13 mouse cellular contexts compared by ENCODE assay signal in genomic region chr1:86557872-86558271, GRCm38 (mm10). TPM values are rescaled to one million over a fixed set of nuclear protein-coding genes. Genes with fewer than 3 reads are reported as not detected.
DNase-seq lines count a peak whose midpoint lies in the region; ATAC-seq and TF ChIP-seq lines count a peak whose summit lies in the region.
"Had no signal": no experiment of that assay in that cellular context is flagged by ENCODE, and none has a peak within 500 bp of the region (broad histone marks: within the 10 kb centered on the region; RNA-seq: fewer than 3 reads in every experiment).

No protein-coding gene starts in this region.

- no peaks in the 10 kb centered on the region for H3K9me3 ChIP-seq in kidney, embryonic 16.5 days (ENCODE audit: low read length)
- no peaks in the 10 kb centered on the region for H3K9me3 ChIP-seq in liver, embryonic 15.5 days (replicated peaks)
- H3K9me3 ChIP-seq in midbrain, embryonic 16.5 days (replicated peaks; ENCODE audit: control insufficient read depth, low read length, poor library complexity, severe bottlenecking): no peaks in the 10 kb centered on the region
- no peaks in the 10 kb centered on the region for H3K9me3 ChIP-seq in limb, embryonic 10.5 days (replicated peaks)
- H3K9me3 ChIP-seq: embryonic facial prominence, embryonic 13.5 days had no signal

- H3K27me3 ChIP-seq in kidney, adult 2 months (replicated peaks; ENCODE audit: control insufficient read depth, insufficient read depth, low read length): no peaks in the 10 kb centered on the region
- no peaks in the 10 kb centered on the region for H3K27me3 ChIP-seq in kidney, embryonic 16.5 days (ENCODE audit: insufficient read depth, low read length)
- no peaks in the 10 kb centered on the region for H3K27me3 ChIP-seq in liver, embryonic 15.5 days
- H3K27me3 ChIP-seq in midbrain, embryonic 16.5 days (ENCODE audit: control insufficient read depth, insufficient read depth, low read depth, low read length): no peaks in the 10 kb centered on the region
- H3K27me3 ChIP-seq in limb, embryonic 10.5 days (ENCODE audit: low read depth, poor library complexity, severe bottlenecking): no peaks in the 10 kb centered on the region
- H3K27me3 ChIP-seq: embryonic facial prominence, embryonic 13.5 days had no signal

- no peaks in the 10 kb centered on the region for H3K36me3 ChIP-seq in kidney, adult 2 months (ENCODE audit: control insufficient read depth, insufficient read depth, low read length)
- H3K36me3 ChIP-seq in kidney, embryonic 16.5 days (ENCODE audit: insufficient read depth, low read length): peaks cover 1% of the 10 kb centered on the region; the same call in 1 of the 2 replicates
- H3K36me3 ChIP-seq in liver, embryonic 15.5 days (replicated peaks): peaks cover 8% of the 10 kb centered on the region; the same call in 1 of the 2 replicates
- no peaks in the 10 kb centered on the region; the same call in 1 of the 2 replicates for H3K36me3 ChIP-seq in midbrain, embryonic 16.5 days (ENCODE audit: control insufficient read depth, insufficient read depth, low read length)
- peaks cover 18% of the 10 kb centered on the region for H3K36me3 ChIP-seq in limb, embryonic 10.5 days

- no peak overlapping the region for H3K9ac ChIP-seq in kidney, embryonic 16.5 days (replicated peaks; ENCODE audit: low read length)
- H3K9ac ChIP-seq in liver, embryonic 15.5 days: no peak overlapping the region
- H3K9ac ChIP-seq in midbrain, embryonic 16.5 days (ENCODE audit: low read depth, low read length): no peak overlapping the region
- H3K9ac ChIP-seq: embryonic facial prominence, embryonic 13.5 days had no signal

- ATAC-seq in kidney, embryonic 16.5 days (ENCODE audit: low FRiP score, low TSS enrichment): no peak
- peak; percentile 68 for ATAC-seq in erythroid progenitor cell, adult 5-6 weeks (replicated peaks; ENCODE audit: low FRiP score, poor library complexity, severe bottlenecking)
- peak; percentile 71 for ATAC-seq in liver, embryonic 15.5 days (ENCODE audit: insufficient read depth)
- ATAC-seq in midbrain, embryonic 16.5 days: no peak

- 69% methylated on average over 7 of the region's 7 CpGs for WGBS in kidney, adult 2 months
- WGBS in kidney, embryonic 16.5 days: 63% methylated on average over 7 of the region's 7 CpGs
- 27% methylated on average over 7 of the region's 7 CpGs for WGBS in liver, embryonic 15.5 days (ENCODE audit: insufficient replicate concordance)
- 86% methylated on average over 7 of the region's 7 CpGs for WGBS in midbrain, embryonic 16.5 days
- WGBS in limb, embryonic 10.5 days: 69% methylated on average over 7 of the region's 7 CpGs

- no peak overlapping the region for H3K4me3 ChIP-seq in kidney, adult 2 months (ENCODE audit: insufficient read depth, low read depth, low read length)
- no peak overlapping the region for H3K4me3 ChIP-seq in kidney, embryonic 16.5 days (ENCODE audit: low read length)
- H3K4me3 ChIP-seq in liver, embryonic 15.5 days (replicated peaks): no peak overlapping the region
- no peak overlapping the region for H3K4me3 ChIP-seq in midbrain, embryonic 16.5 days (ENCODE audit: low read depth, low read length)
- no peak overlapping the region for H3K4me3 ChIP-seq in limb, embryonic 10.5 days
- H3K4me3 ChIP-seq: embryonic facial prominence, embryonic 13.5 days had no signal

- TF ChIP-seq CTCF in kidney, adult 2 months (conservative IDR thresholded peaks at IDR 0.05; ENCODE audit: insufficient read depth, insufficient read length, low read depth, low read length): no peak

- DNase-seq in kidney, adult 2 months: peak; percentile 32
- DNase-seq in MEL-GATA-1-ER (ENCODE audit: extremely low read depth, low read depth): peak; percentile 95
- no peak for DNase-seq in limb, embryonic 10.5 days (ENCODE audit: low spot score)
- DNase-seq in adrenal gland, adult 18-20 months (ENCODE audit: low spot score in 2 of 2): no peak
- DNase-seq: adrenal gland, postnatal 10 days; cerebellum, adult 18-20 months; retina, postnatal 1 day had no signal

- no peak for TF ChIP-seq POLR2A in kidney, adult 2 months (IDR thresholded peaks at IDR 0.05; ENCODE audit: low read depth, low read length)

- peaks cover 2% of the 10 kb centered on the region; the same call in 1 of the 2 replicates for H3K4me1 ChIP-seq in kidney, adult 2 months (ENCODE audit: control insufficient read depth, insufficient read depth, low read length)
- H3K4me1 ChIP-seq in kidney, embryonic 16.5 days (ENCODE audit: insufficient read depth, low read length): no peaks in the 10 kb centered on the region
- H3K4me1 ChIP-seq in liver, embryonic 15.5 days (replicated peaks): peaks cover 36% of the 10 kb centered on the region
- no peaks in the 10 kb centered on the region for H3K4me1 ChIP-seq in midbrain, embryonic 16.5 days (ENCODE audit: control insufficient read depth, insufficient read depth, low read length)
- no peaks in the 10 kb centered on the region for H3K4me1 ChIP-seq in limb, embryonic 10.5 days
- H3K4me1 ChIP-seq: embryonic facial prominence, embryonic 13.5 days had no signal

- H3K4me2 ChIP-seq in kidney, embryonic 16.5 days (replicated peaks; ENCODE audit: low read depth, low read length): no peak overlapping the region
- peak overlapping the region; percentile 10 for H3K4me2 ChIP-seq in liver, embryonic 15.5 days
- H3K4me2 ChIP-seq in midbrain, embryonic 16.5 days (ENCODE audit: low read length): no peak overlapping the region
- H3K4me2 ChIP-seq: embryonic facial prominence, embryonic 13.5 days had no signal

- peak overlapping the region; percentile 50; the same call in 1 of the 2 replicates for H3K27ac ChIP-seq in kidney, adult 2 months (ENCODE audit: insufficient read depth, low read depth, low read length)
- H3K27ac ChIP-seq in kidney, embryonic 16.5 days (ENCODE audit: low read length): no peak overlapping the region
- H3K27ac ChIP-seq in liver, embryonic 15.5 days (replicated peaks): peak overlapping the region; percentile 36; the same call in 1 of the 2 replicates
- H3K27ac ChIP-seq in midbrain, embryonic 16.5 days (ENCODE audit: low read length): no peak overlapping the region
- H3K27ac ChIP-seq in limb, embryonic 10.5 days: no peak overlapping the region
- H3K27ac ChIP-seq: embryonic facial prominence, embryonic 13.5 days; macrophage had no signal

RNA-seq across cellular contexts. Expression of gene Pde6d, which starts 24.6 kb away (rescaled TPM):
- polyA plus RNA-seq in kidney, adult 2 months (2012; rRNA removed): 20.2 and 24.9 TPM in 2 replicates
- polyA plus RNA-seq in kidney, embryonic 16.5 days (2015; fragmentation: Nextera tagmentation; extraction: Ambion mirVana): 50.9 and 52.8 TPM in 2 replicates
- total RNA-seq in erythroid progenitor cell, adult 5-6 weeks (2015; ENCODE audit: low replicate concordance): 23.4 and 26.8 TPM in 2 replicates
- total RNA-seq in erythroid progenitor cell, adult 5-6 weeks (2017; ENCODE audit: low replicate concordance): 4.3 and 13.6 TPM in 2 replicates
- 24.7 and 29.0 TPM in 2 replicates for polyA plus RNA-seq in liver, embryonic 15.5 days (2015; fragmentation: Nextera tagmentation; extraction: Ambion mirVana)
- 105 and 109 TPM in 2 replicates for polyA plus RNA-seq in midbrain, embryonic 16.5 days (2015; fragmentation: Nextera tagmentation; extraction: Ambion mirVana)
- 60.5 and 74.6 TPM in 2 replicates for polyA plus RNA-seq in limb, embryonic 10.5 days (2016; fragmentation: Nextera tagmentation; extraction: Ambion mirVana)
- total RNA-seq in adrenal gland, adult 18-20 months (2021): 10 to 100 TPM; 25.3 to 26.0 TPM

RNA-seq across cellular contexts. Expression of gene Cops7b, which starts 24.8 kb away (rescaled TPM):
- 20.1 and 22.5 TPM in 2 replicates for polyA plus RNA-seq in kidney, adult 2 months (2012; rRNA removed)
- 45.4 and 47.6 TPM in 2 replicates for polyA plus RNA-seq in kidney, embryonic 16.5 days (2015; fragmentation: Nextera tagmentation; extraction: Ambion mirVana)
- total RNA-seq in erythroid progenitor cell, adult 5-6 weeks (2015; ENCODE audit: low replicate concordance): 1.7 and 10.5 TPM in 2 replicates
- total RNA-seq in erythroid progenitor cell, adult 5-6 weeks (2017; ENCODE audit: low replicate concordance): 4.9 and 5.5 TPM in 2 replicates
- polyA plus RNA-seq in liver, embryonic 15.5 days (2015; fragmentation: Nextera tagmentation; extraction: Ambion mirVana): 13.1 and 13.4 TPM in 2 replicates
- 63.0 and 64.9 TPM in 2 replicates for polyA plus RNA-seq in midbrain, embryonic 16.5 days (2015; fragmentation: Nextera tagmentation; extraction: Ambion mirVana)
- polyA plus RNA-seq in limb, embryonic 10.5 days (2016; fragmentation: Nextera tagmentation; extraction: Ambion mirVana): 77.0 and 79.9 TPM in 2 replicates
- total RNA-seq in adrenal gland, adult 18-20 months (2021): 10 to 100 TPM in 1 of 2 experiments, 1 to 10 TPM in 1; 9.9 to 12.6 TPM

RNA-seq across cellular contexts. Expression of gene Ptma, which starts 31.3 kb away (rescaled TPM):
- polyA plus RNA-seq in kidney, adult 2 months (2012; rRNA removed): 622 and 651 TPM in 2 replicates
- polyA plus RNA-seq in kidney, embryonic 16.5 days (2015; fragmentation: Nextera tagmentation; extraction: Ambion mirVana): 2,279 and 2,662 TPM in 2 replicates
- 1,278 and 1,332 TPM in 2 replicates for total RNA-seq in erythroid progenitor cell, adult 5-6 weeks (2015; ENCODE audit: low replicate concordance)
- total RNA-seq in erythroid progenitor cell, adult 5-6 weeks (2017; ENCODE audit: low replicate concordance): 1,012 and 1,167 TPM in 2 replicates
- polyA plus RNA-seq in liver, embryonic 15.5 days (2015; fragmentation: Nextera tagmentation; extraction: Ambion mirVana): 634 and 778 TPM in 2 replicates
- polyA plus RNA-seq in midbrain, embryonic 16.5 days (2015; fragmentation: Nextera tagmentation; extraction: Ambion mirVana): 1,375 and 1,671 TPM in 2 replicates
- polyA plus RNA-seq in limb, embryonic 10.5 days (2016; fragmentation: Nextera tagmentation; extraction: Ambion mirVana): 3,283 and 3,422 TPM in 2 replicates
- 100 to 1,000 TPM; 463 to 486 TPM for total RNA-seq in adrenal gland, adult 18-20 months (2021)

Comparison
In these comparisons a context has a peak if more than half of its experiments do, and no peak if none do; other contexts are left out.
1. H3K27ac ChIP-seq: peak in kidney, adult 2 months (single experiment) and liver, embryonic 15.5 days (single experiment); none in kidney, embryonic 16.5 days (single experiment), midbrain, embryonic 16.5 days (single experiment) and limb, embryonic 10.5 days (single experiment).
2. DNase-seq: peak in kidney, adult 2 months (single experiment) and MEL-GATA-1-ER (single experiment); none in limb, embryonic 10.5 days (single experiment) and adrenal gland, adult 18-20 months (0 of 2).
3. ATAC-seq: peak in erythroid progenitor cell, adult 5-6 weeks (single experiment) and liver, embryonic 15.5 days (single experiment); none in kidney, embryonic 16.5 days (single experiment) and midbrain, embryonic 16.5 days (single experiment).